Mouse (Mus musculus) embryo, embryonic 10 days (tissue): ENCODE measurements around the gene Dact3.

Experiments used
- DNase-seq: peaks from one replicate; pipeline ENCODE4 v3.0.0-alpha.2; 2015; ENCODE audit warnings: low spot score

The Dact3 gene

DNA sequence AGATGAGACGGTGACA, at the start of gene Dact3:
Dact3 (plus strand) TSS at position 8 of the 16 bp plus-strand sequence.
- DNase-seq, result no peak

- no peak for DNase-seq
Measured at GRCm38 (mm10) chr7:16825785-16826184, 49.3 kb upstream of the Dact3 start.

DNA sequence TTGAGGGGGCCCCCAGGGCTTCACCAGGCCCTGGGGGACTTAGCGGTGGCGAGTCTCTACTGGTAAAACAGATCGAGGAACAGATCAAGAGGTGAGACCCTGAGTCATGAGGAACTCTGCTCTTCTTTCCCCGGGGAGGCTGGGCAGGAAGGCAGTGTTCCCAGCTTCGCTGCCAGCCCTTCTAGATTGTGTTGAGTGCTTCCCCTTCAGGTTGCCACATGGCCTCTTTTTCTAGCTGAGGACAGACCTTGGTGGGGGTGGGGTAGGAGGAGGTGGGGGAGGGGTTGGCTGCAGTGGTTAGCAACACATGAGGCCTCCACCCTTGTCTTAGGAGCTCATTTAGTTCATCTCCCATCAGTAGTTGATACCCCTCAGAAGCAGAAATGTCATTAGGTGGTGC, 48.5 kb upstream of the Dact3 start:
- DNase-seq, result no peak

DNA sequence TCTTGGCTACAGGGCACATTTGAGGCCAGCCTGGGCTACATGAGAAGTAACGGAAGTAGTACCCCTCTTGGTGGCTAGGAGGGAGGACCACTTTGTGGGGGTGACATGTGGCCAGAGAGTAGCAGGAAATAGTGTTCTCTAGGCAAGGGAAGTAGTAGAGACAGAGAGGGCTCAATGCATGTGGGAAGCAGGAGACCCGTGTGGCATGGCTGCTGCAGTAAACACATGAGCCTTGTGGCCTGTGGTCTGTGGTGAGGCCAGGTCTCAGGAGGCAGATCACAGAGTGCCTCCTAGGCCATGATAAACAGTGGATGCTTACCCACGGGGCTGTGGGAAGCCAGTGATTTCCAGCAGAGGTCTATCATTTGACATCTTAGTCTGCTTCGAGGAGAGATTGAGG, 47.8 kb upstream of the Dact3 start:
- no peak for DNase-seq

GRCm38 (mm10) chr7:16830449-16830848, 44.7 kb upstream of the Dact3 start:
- no peak for DNase-seq

- no peak for DNase-seq
Measured at GRCm38 (mm10) chr7:16837916-16838803, 37.0 kb upstream of the Dact3 start.

DNA sequence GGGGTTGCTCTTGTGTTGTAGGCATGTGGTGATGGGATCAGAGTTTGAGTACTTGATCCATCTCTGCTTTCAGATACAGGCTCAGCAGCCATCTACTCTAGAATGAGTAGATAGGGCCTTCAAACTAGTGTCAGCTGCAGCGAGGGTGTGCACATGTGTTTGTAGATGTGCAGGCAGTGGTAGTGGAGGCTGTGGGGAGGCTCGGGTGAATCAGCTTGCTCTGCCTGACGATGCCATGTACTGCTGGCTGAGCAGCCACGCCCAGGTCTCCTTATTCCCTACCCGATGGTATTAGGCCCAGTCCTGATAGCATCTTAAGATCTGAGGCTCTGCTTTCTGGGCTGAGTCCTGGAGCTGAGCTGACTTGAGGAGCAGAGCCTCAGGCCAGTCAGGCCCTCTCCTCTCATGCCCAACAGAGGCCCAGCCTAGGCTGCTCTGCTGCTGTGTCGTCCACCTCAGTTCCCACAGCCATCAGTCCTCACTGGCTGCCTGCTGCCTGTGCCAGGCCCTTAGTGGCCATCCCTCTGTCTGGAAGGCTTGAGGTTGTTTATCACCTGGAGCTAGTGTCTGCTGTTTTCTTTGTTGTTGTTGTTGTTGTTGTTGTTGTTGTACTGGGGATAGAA, 36.2 kb upstream of the Dact3 start:
- no peak for DNase-seq

- DNase-seq, result no peak
Measured at GRCm38 (mm10) chr7:16839427-16840108, 35.5 kb upstream of the Dact3 start.

- DNase-seq, result no peak
Measured at GRCm38 (mm10) chr7:16840109-16840491, 35.0 kb upstream of the Dact3 start.

DNA sequence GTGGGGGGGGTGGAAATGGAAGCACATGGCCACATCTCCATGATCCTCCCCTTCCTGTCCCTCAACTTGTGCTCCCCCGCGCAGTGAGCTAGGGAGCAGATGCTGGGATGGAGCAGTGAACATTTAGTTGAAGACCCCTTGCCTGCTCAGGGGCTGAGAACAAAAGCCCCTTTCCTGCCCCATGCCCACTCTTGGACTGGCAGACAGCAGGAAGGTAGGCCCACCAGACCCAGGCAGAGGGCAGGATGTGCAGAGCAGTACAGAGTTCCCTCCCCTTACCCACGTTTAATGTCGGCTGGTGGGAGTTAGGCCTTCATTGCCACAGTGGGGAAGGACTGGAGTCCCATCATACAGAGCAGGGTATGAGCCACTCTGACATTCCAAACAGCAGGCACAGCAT, 34.0 kb upstream of the Dact3 start:
- DNase-seq, result no peak

DNA sequence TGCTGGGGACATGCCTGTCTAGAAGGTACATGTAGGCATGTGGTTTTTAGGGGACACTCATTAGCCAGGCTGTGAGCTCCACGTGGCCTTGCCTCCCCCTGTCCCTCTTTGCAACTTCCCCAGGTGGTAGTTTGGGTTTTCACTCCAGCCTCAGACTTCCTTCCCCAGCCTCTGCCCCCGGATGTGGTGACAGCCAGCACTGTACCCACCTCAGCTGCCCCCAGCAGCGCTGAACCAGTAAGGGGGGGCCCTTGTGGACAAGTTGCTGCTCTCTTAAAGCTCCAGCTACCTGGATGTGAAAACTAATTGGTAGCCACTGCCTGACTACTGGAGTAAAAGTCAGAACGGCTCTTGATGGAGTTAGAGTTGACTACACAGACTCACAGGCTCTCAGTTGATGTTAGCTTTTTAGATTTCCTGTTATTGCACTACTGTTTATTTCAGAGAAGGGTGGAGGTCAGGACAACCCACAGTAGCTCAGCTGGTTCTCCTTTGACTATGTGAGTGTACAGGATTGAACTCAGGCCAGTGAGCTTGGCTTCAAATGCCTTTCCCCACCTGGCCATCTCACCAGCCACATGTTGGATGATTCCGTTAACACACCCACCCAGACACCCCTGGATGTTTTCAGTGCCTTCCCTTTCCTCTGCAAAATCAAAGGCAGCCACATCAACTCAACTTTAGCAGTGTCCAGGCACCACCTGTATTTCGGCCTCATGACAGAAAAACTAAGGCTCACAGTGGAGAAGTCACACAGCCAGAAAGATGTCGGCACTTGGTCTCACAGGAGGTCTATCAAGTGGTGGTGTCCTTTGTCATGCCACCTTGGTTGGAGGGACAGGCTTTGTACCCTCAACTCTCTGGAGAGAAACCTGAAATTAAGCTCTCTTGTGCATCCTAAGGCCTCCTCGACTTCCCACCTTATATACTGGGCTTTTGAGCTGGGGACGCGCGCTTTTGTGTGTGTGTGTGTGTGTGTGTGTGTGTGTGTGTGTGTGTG, 33.3 kb upstream of the Dact3 start:
- DNase-seq, result no peak

DNA sequence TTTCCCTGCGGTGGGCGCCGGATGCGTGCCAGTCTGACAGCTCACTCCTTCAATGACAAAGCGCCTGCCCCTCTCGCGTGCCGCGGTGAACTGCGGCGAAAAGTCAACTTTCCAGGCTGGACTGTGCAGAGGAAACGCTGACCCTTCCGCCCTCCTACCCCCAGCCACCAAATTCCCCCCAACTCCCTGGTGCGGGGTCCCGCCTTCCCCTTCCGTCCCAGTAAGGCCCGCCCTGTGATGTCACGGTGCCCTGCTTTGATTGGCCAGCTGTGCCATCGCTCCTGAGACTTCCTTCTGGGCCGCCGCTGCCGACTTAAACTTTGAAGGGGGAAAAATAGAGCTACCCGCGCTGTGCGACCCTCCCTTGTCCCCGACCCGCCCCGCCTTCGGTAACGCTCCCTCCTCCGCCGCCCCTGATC, 32.5 kb upstream of the Dact3 start, which contains the start of gene Prkd2:
Prkd2 (plus strand) TSS at position 258 of the 419 bp plus-strand sequence.
- peak; percentile 97 for DNase-seq

- peak; percentile 45 for DNase-seq
Measured at GRCm38 (mm10) chr7:16843441-16844171, 31.5 kb upstream of the Dact3 start.

DNA sequence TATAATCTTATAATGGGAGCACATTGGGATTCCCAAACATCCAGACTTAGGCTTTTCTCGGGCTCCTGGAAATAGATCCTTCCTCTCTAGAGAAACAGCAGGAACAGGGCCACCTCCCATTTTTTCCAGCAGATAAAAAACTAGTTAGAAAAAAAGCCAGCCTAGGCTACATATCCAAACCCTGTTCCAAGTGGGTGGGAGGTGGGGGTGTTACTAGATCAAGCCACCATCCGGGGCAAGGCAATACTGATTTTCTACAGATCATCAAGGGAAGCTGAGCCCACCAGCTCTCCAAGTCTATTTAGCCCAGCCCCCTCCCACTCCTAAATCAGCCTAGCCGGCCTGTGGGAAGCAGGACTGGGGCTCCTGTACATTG, 30.4 kb upstream of the Dact3 start:
- no peak for DNase-seq

GRCm38 (mm10) chr7:16845072-16845819, 29.9 kb upstream of the Dact3 start:
- peak; percentile 26 for DNase-seq

DNA sequence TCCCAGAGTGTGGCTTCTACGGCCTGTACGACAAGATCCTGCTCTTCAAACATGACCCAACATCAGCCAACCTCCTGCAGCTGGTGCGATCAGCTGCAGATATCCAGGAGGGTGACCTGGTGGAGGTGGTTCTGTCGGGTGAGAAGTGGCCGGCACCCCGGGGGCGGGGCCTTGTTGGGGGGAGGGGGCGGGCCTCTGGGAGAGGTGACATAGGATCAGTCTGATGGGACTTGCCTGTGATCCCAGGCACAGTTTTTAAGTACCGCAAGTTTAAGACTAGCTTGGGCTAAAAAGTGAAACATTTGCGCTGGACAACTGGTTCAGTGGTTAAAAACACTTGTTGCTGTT, 29.3 kb upstream of the Dact3 start:
- no peak for DNase-seq

GRCm38 (mm10) chr7:16846775-16847174, 28.3 kb upstream of the Dact3 start:
- DNase-seq, result no peak

- no peak for DNase-seq
Measured at GRCm38 (mm10) chr7:16847507-16847906, 27.6 kb upstream of the Dact3 start.

DNA sequence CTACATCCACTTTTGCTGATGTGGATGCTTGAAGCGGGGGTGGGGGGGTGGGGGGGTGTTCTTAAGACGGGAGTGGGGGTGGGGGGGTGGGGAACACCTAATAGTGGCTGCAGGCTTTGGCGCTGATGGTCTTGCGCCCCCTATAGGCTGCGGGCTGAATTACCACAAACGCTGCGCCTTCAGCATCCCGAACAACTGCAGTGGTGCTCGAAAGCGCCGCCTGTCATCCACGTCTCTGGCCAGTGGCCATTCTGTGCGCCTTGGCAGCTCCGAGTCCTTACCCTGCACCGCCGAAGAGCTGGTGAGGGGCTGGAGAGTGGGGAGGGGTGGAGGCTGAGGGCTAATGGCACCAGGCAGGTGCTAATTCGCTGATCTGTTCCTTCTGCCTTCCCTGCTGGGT, 26.5 kb upstream of the Dact3 start:
- peak; percentile 59 for DNase-seq

- no peak for DNase-seq
Measured at GRCm38 (mm10) chr7:16851636-16852035, 23.5 kb upstream of the Dact3 start.

DNA sequence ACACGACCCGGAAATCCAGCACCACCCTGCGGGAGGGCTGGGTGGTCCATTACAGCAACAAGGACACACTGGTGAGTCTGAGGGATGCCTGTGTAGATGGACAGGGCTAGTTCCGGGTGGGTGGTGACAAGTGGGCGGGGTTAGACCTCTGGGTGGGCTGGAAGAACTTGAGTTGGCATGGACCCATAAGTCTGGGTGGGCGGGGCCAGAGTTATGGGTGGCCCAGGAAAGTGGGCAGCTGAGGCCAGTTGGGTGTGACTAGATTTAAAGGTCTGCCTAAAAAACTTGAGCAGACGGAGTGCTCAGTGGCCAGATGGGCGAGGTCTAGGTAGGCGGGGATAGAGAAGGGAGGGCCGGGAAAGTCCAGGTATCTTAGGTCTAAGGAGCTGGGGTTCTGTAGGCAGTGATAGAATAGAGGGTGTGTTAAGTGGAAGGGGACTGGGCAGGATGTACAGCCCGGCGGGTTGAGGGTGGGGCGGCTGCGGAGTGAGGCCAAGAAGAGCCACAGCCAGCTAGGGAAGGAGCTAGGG, 21.8 kb upstream of the Dact3 start:
- no peak for DNase-seq
